Mouse (Mus musculus): ENCODE results near the gene Serpina12. TPM values are rescaled to one million over a fixed set of nuclear protein-coding genes. Genes with fewer than 3 reads are reported as not detected.

Gene Serpina12
- polyA plus RNA-seq, 1 experiment from 2014 or later = not detected

DNA sequence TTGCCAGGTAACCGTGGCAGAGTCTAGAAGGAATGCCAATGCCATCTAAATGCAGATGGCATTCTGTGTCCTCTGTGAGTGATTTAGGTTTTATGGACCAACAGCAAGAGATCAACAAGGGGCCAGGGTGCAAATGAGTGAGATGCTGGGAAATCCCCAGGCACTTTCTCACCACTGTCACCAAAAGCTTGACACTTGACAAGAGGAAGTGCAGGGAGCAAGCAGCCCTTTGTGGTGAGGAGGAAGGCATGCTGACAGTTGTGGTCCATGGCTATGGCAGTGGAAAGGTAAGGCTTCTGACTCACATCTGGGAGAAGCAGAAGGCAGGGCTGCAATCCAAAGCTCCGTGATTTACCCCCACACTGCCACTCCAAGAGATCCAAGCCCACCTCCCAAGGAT lies 17.6 kb upstream of the Serpina12 start:
- 60% methylated on average over 2 of the region's 2 CpGs for WGBS
- H3K9ac ChIP-seq (ENCODE audit: low read depth, low read length) = no peak overlapping the region
- no peak overlapping the region for H3K27ac ChIP-seq (ENCODE audit: low read depth, low read length)
- no peak overlapping the region for H3K4me2 ChIP-seq (ENCODE audit: low read length)
- H3K27me3 ChIP-seq (replicated peaks; ENCODE audit: control insufficient read depth, insufficient read depth, low read length) = no peaks in the 10 kb centered on the region
- ATAC-seq = no peak
- no peaks in the 10 kb centered on the region for H3K9me3 ChIP-seq (ENCODE audit: control insufficient read depth, low read length)
- no peaks in the 10 kb centered on the region for H3K4me1 ChIP-seq (ENCODE audit: control insufficient read depth, insufficient read depth, low read depth, low read length)
- H3K4me3 ChIP-seq (ENCODE audit: low read length) = no peak overlapping the region
- H3K36me3 ChIP-seq (ENCODE audit: control insufficient read depth, insufficient read depth, low read length) = no peaks in the 10 kb centered on the region

DNA sequence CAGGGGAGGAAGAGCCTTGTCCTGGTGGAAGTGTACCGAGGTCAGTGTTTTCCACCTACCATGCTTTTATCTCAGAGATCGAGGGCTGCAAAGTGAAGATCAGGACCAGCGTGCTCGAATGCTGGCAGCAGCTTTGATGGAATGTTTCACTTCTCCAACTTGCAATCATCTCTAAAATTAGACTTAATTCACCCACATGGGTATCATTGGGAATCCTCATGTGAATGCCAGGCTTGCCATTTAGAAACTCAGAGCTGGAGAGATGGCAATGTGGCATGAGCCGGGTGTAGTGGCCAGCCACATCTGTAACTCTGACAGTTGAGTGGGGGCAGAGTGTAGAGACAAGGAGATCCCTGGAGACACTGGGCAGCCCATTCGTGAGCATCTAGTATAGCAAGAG lies 15.9 kb upstream of the Serpina12 start:
- Histone ChIP-seq H3K4me3 (ENCODE audit: low read length) (no peak overlapping the region), H3K9ac (ENCODE audit: low read depth, low read length) (no peak overlapping the region), H3K9me3 (ENCODE audit: control insufficient read depth, low read length) (no peaks in the 10 kb centered on the region), H3K4me2 (ENCODE audit: low read length) (no peak overlapping the region), H3K4me1 (ENCODE audit: control insufficient read depth, insufficient read depth, low read depth, low read length) (no peaks in the 10 kb centered on the region), H3K27ac (ENCODE audit: low read depth, low read length) (no peak overlapping the region), H3K27me3 (replicated peaks; ENCODE audit: control insufficient read depth, insufficient read depth, low read length) (no peaks in the 10 kb centered on the region), H3K36me3 (ENCODE audit: control insufficient read depth, insufficient read depth, low read length) (no peaks in the 10 kb centered on the region)
- ATAC-seq = no peak
- 80% methylated on average over 6 of the region's 6 CpGs for WGBS

GRCm38 (mm10) chr12:104057531-104057930 lies 13.3 kb upstream of the Serpina12 start:
- Histone ChIP-seq H3K9me3 (ENCODE audit: control insufficient read depth, low read length) (no peaks in the 10 kb centered on the region), H3K4me3 (ENCODE audit: low read length) (no peak overlapping the region), H3K27me3 (replicated peaks; ENCODE audit: control insufficient read depth, insufficient read depth, low read length) (no peaks in the 10 kb centered on the region), H3K27ac (ENCODE audit: low read depth, low read length) (no peak overlapping the region), H3K36me3 (ENCODE audit: control insufficient read depth, insufficient read depth, low read length) (no peaks in the 10 kb centered on the region), H3K9ac (ENCODE audit: low read depth, low read length) (no peak overlapping the region), H3K4me1 (ENCODE audit: control insufficient read depth, insufficient read depth, low read depth, low read length) (no peaks in the 10 kb centered on the region), H3K4me2 (ENCODE audit: low read length) (no peak overlapping the region)
- ATAC-seq = no peak
- WGBS = 84% methylated on average over 7 of the region's 7 CpGs

- no peak overlapping the region for H3K4me2 ChIP-seq (ENCODE audit: low read length)
- no peaks in the 10 kb centered on the region for H3K36me3 ChIP-seq (ENCODE audit: control insufficient read depth, insufficient read depth, low read length)
- H3K4me3 ChIP-seq (ENCODE audit: low read length) = no peak overlapping the region
- no peak overlapping the region for H3K9ac ChIP-seq (ENCODE audit: low read depth, low read length)
- WGBS = 40% methylated on average over 4 of the region's 4 CpGs
- no peaks in the 10 kb centered on the region for H3K4me1 ChIP-seq (ENCODE audit: control insufficient read depth, insufficient read depth, low read depth, low read length)
- 0 out of 2 replicates have a peak, but pooled peaks have one; percentile 45 for ATAC-seq
- H3K27me3 ChIP-seq (replicated peaks; ENCODE audit: control insufficient read depth, insufficient read depth, low read length) = no peaks in the 10 kb centered on the region
- H3K27ac ChIP-seq (ENCODE audit: low read depth, low read length) = no peak overlapping the region
- no peaks in the 10 kb centered on the region for H3K9me3 ChIP-seq (ENCODE audit: control insufficient read depth, low read length)
These were observed 12.8 kb upstream of the Serpina12 start for GRCm38 (mm10) chr12:104057050-104057449.

GRCm38 (mm10) chr12:104055755-104056154 lies 11.5 kb upstream of the Serpina12 start:
- H3K27me3 ChIP-seq (replicated peaks; ENCODE audit: control insufficient read depth, insufficient read depth, low read length) = no peaks in the 10 kb centered on the region
- H3K36me3 ChIP-seq (ENCODE audit: control insufficient read depth, insufficient read depth, low read length) = no peaks in the 10 kb centered on the region
- no peak for ATAC-seq
- H3K4me1 ChIP-seq (ENCODE audit: control insufficient read depth, insufficient read depth, low read depth, low read length) = no peaks in the 10 kb centered on the region
- WGBS = 83% methylated on average over 8 of the region's 8 CpGs
- H3K9ac ChIP-seq (ENCODE audit: low read depth, low read length) = no peak overlapping the region
- H3K9me3 ChIP-seq (ENCODE audit: control insufficient read depth, low read length) = no peaks in the 10 kb centered on the region
- no peak overlapping the region for H3K4me2 ChIP-seq (ENCODE audit: low read length)
- H3K27ac ChIP-seq (ENCODE audit: low read depth, low read length) = no peak overlapping the region
- H3K4me3 ChIP-seq (ENCODE audit: low read length) = no peak overlapping the region

DNA sequence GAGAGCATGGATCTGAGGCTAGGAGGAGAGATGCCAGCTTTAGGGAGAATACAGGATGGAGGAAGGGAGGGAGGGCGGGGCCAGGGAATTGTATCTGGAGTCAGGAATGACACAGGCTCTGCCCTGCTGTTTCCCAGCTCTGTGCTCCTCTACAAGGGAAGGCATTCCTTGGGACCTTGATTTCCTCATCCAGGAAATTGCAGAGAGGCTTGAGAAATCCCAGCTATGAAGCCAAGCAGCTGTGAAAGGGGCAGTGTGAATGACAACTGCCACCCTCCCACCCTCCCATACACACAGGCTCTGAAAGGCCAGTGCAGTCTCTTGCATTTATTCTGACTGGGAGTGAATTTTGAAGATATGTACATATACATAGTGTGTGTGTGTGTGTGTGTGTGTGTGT lies 9.8 kb upstream of the Serpina12 start:
- no peak for ATAC-seq
- 55% methylated on average over 1 of the region's 1 CpGs for WGBS
- H3K27ac ChIP-seq (ENCODE audit: low read depth, low read length) = no peak overlapping the region

DNA sequence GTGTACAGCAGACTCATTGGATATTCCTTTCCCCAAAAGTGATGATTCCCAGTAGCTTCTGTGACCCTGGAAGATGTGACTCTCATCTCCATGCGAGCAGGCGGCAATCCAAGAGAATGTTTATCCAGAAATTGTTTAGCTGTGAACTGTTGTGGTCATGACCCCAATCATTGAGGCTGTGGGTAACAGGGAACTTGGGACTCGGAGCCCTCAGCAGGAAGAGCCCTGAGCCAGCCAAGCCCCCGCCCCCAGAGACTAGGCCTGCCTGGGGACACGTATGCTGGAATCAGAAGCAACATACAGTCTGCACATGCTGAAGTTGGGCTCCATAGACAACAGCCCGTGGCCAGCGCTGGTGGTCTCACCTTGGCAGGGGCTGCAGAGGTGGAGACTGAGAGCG lies 1.5 kb upstream of the Serpina12 start:
- Histone ChIP-seq H3K9ac (ENCODE audit: low read depth, low read length) (no peak overlapping the region), H3K4me3 (ENCODE audit: low read length) (no peak overlapping the region), H3K4me1 (ENCODE audit: control insufficient read depth, insufficient read depth, low read depth, low read length) (no peaks in the 10 kb centered on the region), H3K27me3 (replicated peaks; ENCODE audit: control insufficient read depth, insufficient read depth, low read length) (no peaks in the 10 kb centered on the region), H3K27ac (ENCODE audit: low read depth, low read length) (no peak overlapping the region), H3K9me3 (ENCODE audit: control insufficient read depth, low read length) (no peaks in the 10 kb centered on the region), H3K4me2 (ENCODE audit: low read length) (no peak overlapping the region), H3K36me3 (ENCODE audit: control insufficient read depth, insufficient read depth, low read length) (no peaks in the 10 kb centered on the region)
- WGBS = 84% methylated on average over 8 of the region's 8 CpGs
- ATAC-seq = no peak

More for the DNA sequence above, 9.8 kb upstream of the Serpina12 start:
- no peaks in the 10 kb centered on the region for H3K27me3 ChIP-seq (replicated peaks; ENCODE audit: control insufficient read depth, insufficient read depth, low read length)
- H3K4me1 ChIP-seq (ENCODE audit: control insufficient read depth, insufficient read depth, low read depth, low read length) = no peaks in the 10 kb centered on the region
- H3K4me2 ChIP-seq (ENCODE audit: low read length) = no peak overlapping the region
- no peaks in the 10 kb centered on the region for H3K9me3 ChIP-seq (ENCODE audit: control insufficient read depth, low read length)
- no peak overlapping the region for H3K9ac ChIP-seq (ENCODE audit: low read depth, low read length)
- no peak overlapping the region for H3K4me3 ChIP-seq (ENCODE audit: low read length)
- H3K36me3 ChIP-seq (ENCODE audit: control insufficient read depth, insufficient read depth, low read length) = no peaks in the 10 kb centered on the region

DNA sequence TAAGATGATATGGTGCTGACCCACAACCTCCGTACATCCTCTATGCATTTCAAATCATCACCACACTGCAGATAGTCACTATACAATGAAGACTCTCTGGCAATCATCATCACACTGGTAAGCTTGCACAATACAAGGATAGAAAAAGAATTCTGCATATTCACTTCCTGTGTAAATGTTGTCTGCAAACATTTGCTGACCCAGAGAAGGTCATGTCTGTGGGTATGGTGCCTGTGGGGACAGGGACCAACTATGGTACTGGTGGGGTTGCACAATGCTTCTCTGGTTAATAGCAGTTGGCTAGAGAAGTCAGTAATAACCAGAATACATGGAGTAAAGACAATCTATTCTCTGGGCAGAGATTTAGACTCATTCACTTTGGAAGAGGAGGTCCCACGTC lies 1.5 kb downstream of the Serpina12 start:
- Histone ChIP-seq H3K36me3 (ENCODE audit: control insufficient read depth, insufficient read depth, low read length) (no peaks in the 10 kb centered on the region), H3K27me3 (replicated peaks; ENCODE audit: control insufficient read depth, insufficient read depth, low read length) (no peaks in the 10 kb centered on the region), H3K4me2 (ENCODE audit: low read length) (no peak overlapping the region), H3K27ac (ENCODE audit: low read depth, low read length) (no peak overlapping the region), H3K9me3 (ENCODE audit: control insufficient read depth, low read length) (no peaks in the 10 kb centered on the region), H3K4me3 (ENCODE audit: low read length) (no peak overlapping the region), H3K4me1 (ENCODE audit: control insufficient read depth, insufficient read depth, low read depth, low read length) (no peaks in the 10 kb centered on the region), H3K9ac (ENCODE audit: low read depth, low read length) (no peak overlapping the region)
- 81% methylated on average over 2 of the region's 2 CpGs for WGBS
- ATAC-seq = no peak

DNA sequence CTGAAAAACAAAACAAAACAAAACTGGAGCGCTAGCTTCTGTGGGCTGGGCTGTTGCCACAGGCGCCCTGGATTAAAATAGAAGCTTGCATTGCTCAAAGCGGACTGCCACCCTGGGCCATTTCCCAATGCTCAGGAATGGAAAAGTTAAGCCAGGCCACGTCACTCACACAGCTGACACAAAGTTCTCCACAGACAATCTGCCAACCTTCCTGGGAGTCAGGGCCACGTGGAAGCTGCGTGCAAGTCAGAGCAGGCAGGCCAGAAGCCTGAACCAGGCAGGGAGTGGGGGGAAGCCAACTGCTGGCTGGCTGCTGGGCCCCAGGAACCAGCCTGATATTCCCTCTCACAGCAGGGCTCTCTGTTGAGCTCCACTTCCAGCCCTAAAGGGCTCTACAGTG lies 2.8 kb downstream of the Serpina12 start:
- no peak overlapping the region for H3K9ac ChIP-seq (ENCODE audit: low read depth, low read length)
- no peaks in the 10 kb centered on the region for H3K36me3 ChIP-seq (ENCODE audit: control insufficient read depth, insufficient read depth, low read length)
- H3K27ac ChIP-seq (ENCODE audit: low read depth, low read length) = no peak overlapping the region
- no peak for ATAC-seq
- no peaks in the 10 kb centered on the region for H3K27me3 ChIP-seq (replicated peaks; ENCODE audit: control insufficient read depth, insufficient read depth, low read length)
- WGBS = 71% methylated on average over 6 of the region's 6 CpGs
- no peak overlapping the region for H3K4me2 ChIP-seq (ENCODE audit: low read length)
- no peaks in the 10 kb centered on the region for H3K4me1 ChIP-seq (ENCODE audit: control insufficient read depth, insufficient read depth, low read depth, low read length)
- no peak overlapping the region for H3K4me3 ChIP-seq (ENCODE audit: low read length)
- no peaks in the 10 kb centered on the region for H3K9me3 ChIP-seq (ENCODE audit: control insufficient read depth, low read length)

DNA sequence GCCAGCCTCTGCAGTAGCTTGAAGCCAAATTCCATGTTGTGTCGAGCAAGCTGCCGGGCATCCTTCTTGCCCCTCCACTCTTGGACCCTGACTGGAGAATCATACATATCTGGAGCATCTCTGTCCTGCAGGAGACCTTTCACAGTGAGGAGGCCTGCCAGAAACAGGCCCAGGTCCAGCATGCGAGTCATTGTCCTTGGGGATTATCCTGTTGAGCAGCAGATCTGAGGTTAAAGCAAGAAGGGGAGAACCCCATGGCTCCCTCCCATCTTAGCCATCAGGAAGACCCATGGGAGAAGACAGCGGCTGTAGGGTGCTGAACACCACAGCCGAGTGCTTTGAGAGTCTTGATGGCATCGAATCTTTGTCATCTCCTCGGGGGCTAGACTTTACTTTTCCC lies 6.1 kb downstream of the Serpina12 start:
- 96% methylated on average over 7 of the region's 7 CpGs for WGBS
- no peaks in the 10 kb centered on the region for H3K27me3 ChIP-seq (replicated peaks; ENCODE audit: control insufficient read depth, insufficient read depth, low read length)
- H3K9ac ChIP-seq (ENCODE audit: low read depth, low read length) = no peak overlapping the region
- ATAC-seq = no peak
- H3K9me3 ChIP-seq (ENCODE audit: control insufficient read depth, low read length) = no peaks in the 10 kb centered on the region
- no peak overlapping the region for H3K27ac ChIP-seq (ENCODE audit: low read depth, low read length)
- no peaks in the 10 kb centered on the region for H3K4me1 ChIP-seq (ENCODE audit: control insufficient read depth, insufficient read depth, low read depth, low read length)
- no peak overlapping the region for H3K4me2 ChIP-seq (ENCODE audit: low read length)
- no peaks in the 10 kb centered on the region for H3K36me3 ChIP-seq (ENCODE audit: control insufficient read depth, insufficient read depth, low read length)
- H3K4me3 ChIP-seq (ENCODE audit: low read length) = no peak overlapping the region

Data from hindbrain, embryonic 16.5 days (tissue).